Mouse (Mus musculus) myocyte (in vitro differentiated cells): ENCODE data around the gene Rab44.

Source experiments
- E2F4 ChIP-seq: IDR thresholded peaks from one replicate; pipeline ENCODE4 v1.6.1; 2011; ENCODE audit warnings: mild to moderate bottlenecking, control low read depth, moderate library complexity; ENCODE audit not compliant: insufficient read depth
- MAX ChIP-seq: IDR thresholded peaks from one replicate; pipeline ENCODE4 v1.6.1; 2011; ENCODE audit warnings: low read depth, mild to moderate bottlenecking, control low read depth
- MYOD1 ChIP-seq, 3 experiments: IDR thresholded peaks; one replicate each; pipeline ENCODE4 v1.6.1; 2011; ENCODE audit warnings: control low read depth in 2 of 3, low read depth in 2 of 3, mild to moderate bottlenecking in 2 of 3, moderate library complexity in 1 of 3; ENCODE audit not compliant: insufficient read length in 2 of 3, control insufficient read depth in 1 of 3
- POLR2A ChIP-seq: IDR thresholded peaks from one replicate; pipeline ENCODE4 v1.6.1; 2011; ENCODE audit warnings: low read depth, mild to moderate bottlenecking, control low read depth, moderate library complexity; ENCODE audit not compliant: insufficient read length
- POLR2AphosphoS2 ChIP-seq: IDR thresholded peaks from one replicate; pipeline ENCODE4 v1.6.1; 2011; ENCODE audit warnings: low read depth, control low read depth; ENCODE audit not compliant: insufficient read length
- REST ChIP-seq: IDR thresholded peaks from one replicate; pipeline ENCODE4 v1.6.1; 2011; ENCODE audit warnings: mild to moderate bottlenecking, control low read depth, moderate library complexity; ENCODE audit not compliant: insufficient read depth, insufficient read length
- SRF ChIP-seq: IDR thresholded peaks from one replicate; pipeline ENCODE4 v1.6.1; 2011; ENCODE audit warnings: low read depth; ENCODE audit not compliant: control insufficient read depth, insufficient read length
- TCF12 ChIP-seq: IDR thresholded peaks from one replicate; pipeline ENCODE4 v1.6.1; 2011; ENCODE audit warnings: mild to moderate bottlenecking, control low read depth; ENCODE audit not compliant: poor library complexity, insufficient read depth, severe bottlenecking
- TCF3 ChIP-seq: IDR thresholded peaks from one replicate; pipeline ENCODE4 v1.6.1; 2011; ENCODE audit warnings: low read depth, control low read depth; ENCODE audit not compliant: insufficient read length
- USF1 ChIP-seq: IDR thresholded peaks from one replicate; pipeline ENCODE4 v1.6.1; 2011; ENCODE audit warnings: low read depth, mild to moderate bottlenecking, control low read depth, moderate library complexity

DNA sequence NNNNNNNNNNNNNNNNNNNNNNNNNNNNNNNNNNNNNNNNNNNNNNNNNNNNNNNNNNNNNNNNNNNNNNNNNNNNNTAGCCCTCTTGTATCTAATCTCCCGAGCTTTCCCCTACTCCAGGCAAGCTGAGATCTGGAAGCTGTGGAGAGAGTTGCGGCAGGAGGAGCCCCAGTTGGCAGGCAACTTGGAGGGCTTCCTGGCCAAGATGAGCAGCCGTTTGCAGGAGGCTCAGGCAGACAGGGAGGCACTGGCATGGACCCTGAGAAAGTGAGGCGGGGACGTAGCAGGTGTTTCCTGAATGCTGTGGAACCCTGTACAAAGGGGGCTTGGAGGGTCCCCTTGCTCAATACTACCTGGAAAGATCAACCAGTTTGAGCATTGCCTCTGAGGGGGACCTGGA is 21.1 kb downstream of the Rab44 start:
- no peak for TF ChIP-seq REST
- no peak for TF ChIP-seq E2F4
- no peak for TF ChIP-seq POLR2AphosphoS2
- no peak for TF ChIP-seq POLR2A
- no peak for TF ChIP-seq TCF12
- TF ChIP-seq USF1, result no peak
- TF ChIP-seq MYOD1 (IDR thresholded peaks at IDR 0.05; ENCODE audit: control insufficient read depth in 1 of 3, insufficient read length in 2 of 3, low read depth in 2 of 3), result no peak
- no peak for TF ChIP-seq TCF3
- TF ChIP-seq SRF, result no peak
- no peak for TF ChIP-seq MAX
